Mouse (Mus musculus) testis, adult 2 months (tissue): Measurements from ENCODE around the gene Vmn1r232. TPM values are rescaled to one million over a fixed set of nuclear protein-coding genes. Genes with fewer than 3 reads are reported as not detected.

Experiments used
- H3K27ac ChIP-seq: fragments of 200-500 bp; 2 replicates; pipeline ENCODE4 v1.5.1; 2012; ENCODE audit warnings: low read depth, low read length; ENCODE audit not compliant: control insufficient read depth, insufficient read depth
- H3K27me3 ChIP-seq: fragments of 200-500 bp; 2 replicates; pipeline ENCODE4 v1.6.1; 2012; ENCODE audit warnings: mild to moderate bottlenecking, low read length, moderate library complexity; ENCODE audit not compliant: control insufficient read depth, insufficient read depth
- H3K36me3 ChIP-seq: fragments of 200-500 bp; 2 replicates; pipeline ENCODE4 v1.6.1; 2012; ENCODE audit warnings: mild to moderate bottlenecking, low read length; ENCODE audit not compliant: control insufficient read depth, insufficient read depth
- H3K4me1 ChIP-seq: fragments of 200-500 bp; 2 replicates; pipeline ENCODE4 v1.6.1; 2012; ENCODE audit warnings: low read length; ENCODE audit not compliant: control insufficient read depth, insufficient read depth
- H3K4me3 ChIP-seq: fragments of 200-500 bp; 2 replicates; pipeline ENCODE4 v1.5.1; 2012; ENCODE audit warnings: low read depth, mild to moderate bottlenecking, low read length, moderate library complexity, mixed read lengths; ENCODE audit not compliant: control insufficient read depth
- CTCF ChIP-seq: fragments of 200-500 bp; IDR thresholded peaks from 2 replicates; pipeline ENCODE4 v1.5.1; 2012; ENCODE audit warnings: low read depth, mild to moderate bottlenecking, inconsistent platforms, low read length, moderate library complexity; ENCODE audit not compliant: control insufficient read depth, insufficient read depth, insufficient replicate concordance
- POLR2A ChIP-seq: fragments of 200-500 bp; IDR thresholded peaks from 2 replicates; pipeline ENCODE4 v1.6.1; 2012; ENCODE audit warnings: low read depth, mild to moderate bottlenecking, inconsistent platforms, low read length, moderate library complexity; ENCODE audit not compliant: control insufficient read depth
- polyA plus RNA-seq: library from polyadenylated mRNA; depleted of rRNA; stranded (reverse); fragments of >200 nt; gene quantifications from 2 replicates; pipeline ENCODE4 v1.2.3, GENCODE M21; 2012; rRNA removed

Vmn1r232 gene
- polyA plus RNA-seq, result not detected in 2 replicates

DNA sequence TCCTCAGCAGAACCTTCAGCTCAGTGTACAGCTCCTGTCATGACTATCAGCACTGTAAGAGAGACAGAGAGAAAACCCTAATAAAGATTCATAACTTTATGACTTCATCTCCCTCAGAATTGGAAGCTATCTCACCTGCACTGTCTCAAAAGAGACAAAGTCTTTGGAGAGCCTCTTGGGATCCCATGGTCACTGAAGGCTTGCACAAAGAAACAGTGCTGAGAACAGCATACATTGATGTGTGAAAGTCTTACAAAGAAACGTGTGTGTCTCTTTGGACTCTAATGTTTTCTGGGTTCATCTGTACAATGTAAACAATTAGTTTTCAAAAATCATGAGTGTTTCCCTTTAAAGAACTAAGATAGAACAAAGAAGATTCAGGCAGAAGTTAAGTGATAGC lies at the start of gene Vmn1r232:
Gene Vmn1r232 (minus strand): TSS at position 101 of the 400 bp plus-strand sequence.
- no peaks in the 10 kb centered on the region for H3K4me1 ChIP-seq
- no peak within 1 kb of the TSS for H3K27ac ChIP-seq
- no peaks in the 10 kb centered on the region for H3K27me3 ChIP-seq
- H3K36me3 ChIP-seq, result no peaks in the 10 kb centered on the region
- TF ChIP-seq POLR2A (no peak), CTCF (no peak)
- H3K4me3 ChIP-seq, result no peak within 1 kb of the TSS

DNA sequence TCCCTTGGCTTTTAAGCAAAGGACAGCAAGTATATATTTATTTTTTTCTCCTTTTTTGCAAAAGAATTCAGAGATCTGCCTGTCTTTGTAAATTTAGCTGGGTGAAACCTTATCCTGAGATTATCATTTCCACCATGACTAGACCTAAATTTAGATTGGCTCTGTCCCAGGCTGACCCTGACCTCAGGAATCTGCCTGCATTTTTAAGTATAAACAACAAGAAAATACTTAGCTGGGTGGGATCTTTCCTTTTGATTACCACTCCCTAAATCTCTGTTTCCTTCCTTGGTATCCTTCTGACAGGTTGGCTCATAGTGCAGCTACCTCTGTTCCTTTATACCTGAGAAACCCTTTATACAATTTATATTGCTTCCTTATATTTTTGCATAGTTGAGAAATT lies 47.2 kb upstream of the Vmn1r232 start:
- Histone ChIP-seq H3K4me1 (no peaks in the 10 kb centered on the region), H3K36me3 (no peaks in the 10 kb centered on the region; the same call in 1 of the 2 replicates), H3K4me3 (no peak overlapping the region), H3K27me3 (no peaks in the 10 kb centered on the region), H3K27ac (no peak overlapping the region)
- no peak for TF ChIP-seq POLR2A
- no peak for TF ChIP-seq CTCF

DNA sequence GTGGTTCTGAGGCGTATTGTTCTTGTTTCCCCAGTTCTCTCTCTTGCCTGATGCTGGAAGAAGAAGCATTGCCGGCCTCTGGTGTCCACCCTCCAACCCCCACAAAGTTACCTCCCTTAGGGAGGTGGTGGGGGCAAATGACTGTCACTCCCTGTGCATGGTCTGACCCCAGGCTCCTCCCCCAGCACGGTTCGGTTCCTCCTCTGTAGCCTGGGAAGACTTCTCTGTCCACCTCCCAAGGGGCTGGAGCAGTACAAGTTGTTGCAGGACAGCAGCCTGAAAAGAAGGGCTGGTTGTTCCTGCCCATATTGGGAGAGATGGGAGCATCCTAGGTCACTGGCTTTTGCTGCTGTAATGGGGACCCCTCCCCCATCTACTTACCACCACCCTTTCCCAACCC lies 45.9 kb upstream of the Vmn1r232 start:
- Histone ChIP-seq H3K27ac (no peak overlapping the region), H3K36me3 (no peaks in the 10 kb centered on the region; the same call in 1 of the 2 replicates), H3K27me3 (no peaks in the 10 kb centered on the region), H3K4me1 (no peaks in the 10 kb centered on the region), H3K4me3 (no peak overlapping the region)
- TF ChIP-seq POLR2A (no peak), CTCF (no peak)

DNA sequence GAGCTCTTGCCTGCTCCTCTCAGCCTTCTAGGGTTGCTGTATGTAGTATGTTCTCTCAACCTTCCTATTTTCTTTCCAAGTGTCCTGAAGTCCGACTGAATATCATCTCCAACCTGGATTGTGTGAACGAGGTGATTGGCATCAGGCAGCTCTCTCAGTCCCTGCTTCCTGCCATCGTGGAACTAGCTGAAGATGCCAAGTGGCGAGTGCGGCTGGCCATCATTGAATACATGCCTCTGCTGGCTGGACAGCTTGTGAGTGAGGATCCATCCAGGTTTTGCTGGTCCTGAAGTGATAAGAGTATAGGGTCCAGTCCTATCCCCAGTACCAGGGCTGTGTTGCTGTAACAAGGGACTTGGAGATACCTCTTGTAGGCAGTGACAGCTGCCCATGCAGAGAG lies 40.9 kb upstream of the Vmn1r232 start:
- no peaks in the 10 kb centered on the region for H3K27me3 ChIP-seq
- peaks cover 4% of the 10 kb centered on the region for H3K36me3 ChIP-seq
- TF ChIP-seq CTCF (no peak), POLR2A (no peak)
- no peak overlapping the region for H3K4me3 ChIP-seq
- no peaks in the 10 kb centered on the region for H3K4me1 ChIP-seq
- H3K27ac ChIP-seq, result no peak overlapping the region

DNA sequence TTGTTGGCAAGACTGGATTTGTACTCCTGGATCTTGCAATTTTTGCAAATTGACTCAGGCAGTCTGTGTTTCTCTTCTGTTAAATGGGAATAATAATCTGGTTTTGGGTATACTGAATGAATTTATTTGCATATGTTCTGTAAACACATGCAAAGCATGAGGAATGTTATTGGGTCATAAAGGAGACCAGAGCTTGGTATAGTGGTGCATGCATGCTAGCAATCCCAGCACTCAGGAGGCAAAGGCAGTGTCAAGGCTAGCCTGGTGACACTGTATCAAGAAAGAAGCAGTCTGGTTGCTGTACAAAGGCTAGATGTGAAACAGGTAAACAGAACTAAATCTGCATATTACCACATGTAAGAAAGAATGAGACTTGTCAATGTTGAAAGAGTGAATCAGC lies 27.1 kb upstream of the Vmn1r232 start:
- H3K4me3 ChIP-seq, result no peak overlapping the region
- no peaks in the 10 kb centered on the region for H3K27me3 ChIP-seq
- no peak for TF ChIP-seq POLR2A
- no peak for TF ChIP-seq CTCF
- no peak overlapping the region for H3K27ac ChIP-seq
- H3K4me1 ChIP-seq, result peaks cover 2% of the 10 kb centered on the region; the same call in 1 of the 2 replicates
- no peaks in the 10 kb centered on the region for H3K36me3 ChIP-seq

DNA sequence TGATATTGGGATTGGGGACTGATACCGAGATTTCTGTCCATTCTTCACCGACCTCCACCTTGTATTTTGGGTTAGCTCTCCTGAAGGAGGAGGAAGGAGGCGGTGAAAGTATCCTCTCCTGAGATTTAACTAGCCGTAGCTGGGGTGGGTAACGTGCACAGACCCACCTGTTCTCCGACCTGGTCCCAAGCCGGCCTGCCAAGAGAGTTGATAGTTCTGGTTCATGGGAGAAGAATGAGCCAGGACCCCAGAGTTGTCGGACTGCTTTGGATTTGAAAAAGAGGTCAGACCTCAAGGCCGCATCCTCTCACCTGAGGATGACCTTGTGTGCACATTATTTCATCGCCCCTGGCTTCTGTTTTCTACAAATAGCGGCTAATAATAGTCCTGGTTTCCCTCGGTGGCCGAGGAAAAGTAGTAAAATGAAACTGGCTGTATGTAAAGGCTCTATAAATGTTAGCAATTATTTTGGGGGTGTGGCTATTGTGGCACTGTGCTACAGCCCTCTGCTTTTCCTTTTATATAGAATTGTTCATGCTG lies 26.6 kb upstream of the Vmn1r232 start:
- TF ChIP-seq POLR2A (no peak), CTCF (no peak)
- Histone ChIP-seq H3K4me1 (peaks cover 2% of the 10 kb centered on the region; the same call in 1 of the 2 replicates), H3K27me3 (no peaks in the 10 kb centered on the region), H3K4me3 (peak overlapping the region; percentile 99), H3K27ac (peak overlapping the region; percentile 98), H3K36me3 (no peaks in the 10 kb centered on the region)

DNA sequence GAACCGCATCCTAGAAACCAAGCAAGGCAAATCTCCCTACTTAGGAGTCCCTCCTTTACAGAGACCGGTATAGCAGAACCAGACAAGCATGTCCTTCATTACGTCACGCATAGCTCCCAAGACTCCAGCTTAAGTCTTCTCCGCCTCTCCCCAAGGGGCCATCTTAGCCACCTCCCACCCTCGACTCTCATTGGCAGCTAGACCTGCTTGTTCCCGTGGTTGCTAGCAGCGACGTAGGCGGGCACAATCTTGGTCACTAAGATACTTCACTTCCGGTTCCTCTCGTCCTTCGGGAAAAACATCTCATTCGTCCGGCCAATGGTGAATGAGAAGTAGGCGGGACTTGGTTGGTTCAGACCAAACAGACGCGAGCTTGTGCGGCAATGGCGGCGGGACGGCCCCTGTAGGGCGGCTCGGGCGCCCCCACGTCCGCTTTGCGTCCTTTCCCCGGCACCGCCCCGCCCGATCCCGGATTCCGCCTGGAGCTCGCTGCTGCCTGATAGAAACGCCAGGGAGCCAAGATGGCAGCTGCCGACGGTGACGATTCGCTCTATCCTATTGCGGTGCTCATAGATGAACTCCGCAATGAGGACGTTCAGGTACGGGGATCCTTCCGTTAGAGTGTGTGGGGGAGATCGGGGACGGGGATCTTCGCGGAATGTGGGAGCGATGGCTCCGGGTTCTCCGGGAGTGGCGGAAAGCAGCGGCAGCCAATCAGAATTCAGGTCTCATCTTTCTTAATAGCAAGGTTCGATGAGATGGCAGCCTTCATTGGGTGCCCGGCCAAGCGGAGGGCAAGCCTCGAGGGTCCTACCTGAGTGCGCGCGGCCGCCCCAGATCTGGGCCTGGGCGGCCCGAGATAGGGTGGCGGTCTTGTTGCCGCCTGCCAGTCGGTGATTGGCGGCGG lies 25.7 kb upstream of the Vmn1r232 start, which contains the start of gene Ppp2r1a:
Gene Ppp2r1a (plus strand): TSS at position 327 of the 907 bp plus-strand sequence.
- no peaks in the 10 kb centered on the region for H3K36me3 ChIP-seq
- peaks cover 2% of the 10 kb centered on the region; the same call in 1 of the 2 replicates for H3K4me1 ChIP-seq
- H3K4me3 ChIP-seq, result peak within 1 kb of the TSS; percentile 99
- H3K27me3 ChIP-seq, result no peaks in the 10 kb centered on the region
- 0 out of 2 replicates have a peak, but pooled peaks have one; percentile 5 for TF ChIP-seq CTCF
- peak; percentile 82 for TF ChIP-seq POLR2A
- H3K27ac ChIP-seq, result peak within 1 kb of the TSS; percentile 98
